Mouse (Mus musculus) spleen, adult 2 months (tissue): ENCODE measurements at regions not wholly inside any gene's neighbourhood (a gene's known extent, or its start where the extent isn't known, plus 50 kb on each side); places are given as distances from the start of the nearest gene placed in this dataset.

Experiments used
- CTCF ChIP-seq: fragments of 200-500 bp; IDR thresholded peaks from 2 replicates; pipeline ENCODE4 v1.5.1; 2011; ENCODE audit warnings: mild to moderate bottlenecking, inconsistent platforms; ENCODE audit not compliant: insufficient read depth, insufficient read length, insufficient replicate concordance; ENCODE audit errors: extremely low read depth
- POLR2A ChIP-seq: fragments of 200-500 bp; IDR thresholded peaks from 2 replicates; pipeline ENCODE4 v1.6.1; 2011; ENCODE audit warnings: low read depth, low read length, inconsistent platforms

- TF ChIP-seq CTCF (no peak), POLR2A (no peak)
Measured at GRCm38 (mm10) chr17:85921219-85921673, 223.7 kb downstream of the Srbd1 start.
